Mouse (Mus musculus) embryonic facial prominence, embryonic 10.5 days (tissue): Measurements from ENCODE around the gene Bcl2a1b. TPM values are rescaled to one million over a fixed set of nuclear protein-coding genes. Genes with fewer than 3 reads are reported as not detected.

ENCODE experiments used
- polyA plus RNA-seq: library from polyadenylated mRNA; unstranded; fragments of >200 nt; fragmentation: Nextera tagmentation; extraction: Ambion mirVana; gene quantifications from 2 replicates; pipeline ENCODE4 v1.2.1, GENCODE M21; 2016

Bcl2a1b gene
- polyA plus RNA-seq, 1 experiment from 2014 or later: 0.19 TPM

Other genes starting within 250 kb of the Bcl2a1b start
- not detected in 2 replicates for gene Bcl2a1a, start 242.3 kb upstream of the Bcl2a1b start, polyA plus RNA-seq
- gene Trim43b, start 106.4 kb upstream of the Bcl2a1b start, polyA plus RNA-seq: not detected in 2 replicates
- not detected in 2 replicates for gene Gm29094, start 170 bp downstream of the Bcl2a1b start, polyA plus RNA-seq
- gene Mthfs, start 11.5 kb downstream of the Bcl2a1b start, polyA plus RNA-seq: 16.4 and 19.4 TPM in 2 replicates